Mouse (Mus musculus): ENCODE measurements at regions not wholly inside any gene's neighbourhood (a gene's known extent, or its start where the extent isn't known, plus 50 kb on each side); places are given as distances from the start of the nearest gene placed in this dataset.

GRCm38 (mm10) chr3:38235033-38235735 is 249.5 kb downstream of the Ankrd50 start:
- TF ChIP-seq CTCF (IDR thresholded peaks at IDR 0.05; ENCODE audit: insufficient read depth, low read depth, low read length) (no peak), POLR2A (IDR thresholded peaks at IDR 0.05; ENCODE audit: insufficient read depth, low read depth, low read length) (no peak)
- H3K4me3 ChIP-seq (ENCODE audit: insufficient read depth, low read depth, low read length): no peak overlapping the region
- 82% methylated on average over 18 of the region's 18 CpGs for WGBS
- H3K4me1 ChIP-seq (ENCODE audit: control insufficient read depth, insufficient read depth, low read length): no peaks in the 10 kb centered on the region
- H3K27ac ChIP-seq (ENCODE audit: insufficient read depth, low read depth, low read length): no peak overlapping the region

GRCm38 (mm10) chr3:38234534-38234933 is 250.1 kb downstream of the Ankrd50 start:
- Histone ChIP-seq H3K4me1 (ENCODE audit: control insufficient read depth, insufficient read depth, low read length) (no peaks in the 10 kb centered on the region), H3K27ac (ENCODE audit: insufficient read depth, low read depth, low read length) (no peak overlapping the region), H3K4me3 (ENCODE audit: insufficient read depth, low read depth, low read length) (no peak overlapping the region)
- 72% methylated on average over 4 of the region's 4 CpGs for WGBS
- TF ChIP-seq POLR2A (IDR thresholded peaks at IDR 0.05; ENCODE audit: insufficient read depth, low read depth, low read length) (no peak), CTCF (IDR thresholded peaks at IDR 0.05; ENCODE audit: insufficient read depth, low read depth, low read length) (no peak)

GRCm38 (mm10) chr3:38234006-38234405 is 250.6 kb downstream of the Ankrd50 start:
- no peaks in the 10 kb centered on the region for H3K4me1 ChIP-seq (ENCODE audit: control insufficient read depth, insufficient read depth, low read length)
- H3K27ac ChIP-seq (ENCODE audit: insufficient read depth, low read depth, low read length): no peak overlapping the region
- no peak overlapping the region for H3K4me3 ChIP-seq (ENCODE audit: insufficient read depth, low read depth, low read length)
- 53% methylated on average over 2 of the region's 2 CpGs for WGBS
- TF ChIP-seq CTCF (IDR thresholded peaks at IDR 0.05; ENCODE audit: insufficient read depth, low read depth, low read length) (no peak), POLR2A (IDR thresholded peaks at IDR 0.05; ENCODE audit: insufficient read depth, low read depth, low read length) (no peak)

- no peak overlapping the region for H3K4me3 ChIP-seq (ENCODE audit: insufficient read depth, low read depth, low read length)
- TF ChIP-seq CTCF (IDR thresholded peaks at IDR 0.05; ENCODE audit: insufficient read depth, low read depth, low read length) (no peak), POLR2A (IDR thresholded peaks at IDR 0.05; ENCODE audit: insufficient read depth, low read depth, low read length) (no peak)
- no peaks in the 10 kb centered on the region for H3K4me1 ChIP-seq (ENCODE audit: control insufficient read depth, insufficient read depth, low read length)
- H3K27ac ChIP-seq (ENCODE audit: insufficient read depth, low read depth, low read length): no peak overlapping the region
- 81% methylated on average over 3 of the region's 3 CpGs for WGBS
Measured at GRCm38 (mm10) chr3:38233091-38233490, 251.6 kb downstream of the Ankrd50 start.

GRCm38 (mm10) chr3:38232111-38233076 is 252.2 kb downstream of the Ankrd50 start:
- Histone ChIP-seq H3K4me1 (ENCODE audit: control insufficient read depth, insufficient read depth, low read length) (no peaks in the 10 kb centered on the region), H3K4me3 (ENCODE audit: insufficient read depth, low read depth, low read length) (no peak overlapping the region), H3K27ac (ENCODE audit: insufficient read depth, low read depth, low read length) (no peak overlapping the region)
- 47% methylated on average over 15 of the region's 15 CpGs for WGBS
- no peak for TF ChIP-seq CTCF (IDR thresholded peaks at IDR 0.05; ENCODE audit: insufficient read depth, low read depth, low read length)
- no peak for TF ChIP-seq POLR2A (IDR thresholded peaks at IDR 0.05; ENCODE audit: insufficient read depth, low read depth, low read length)

- Histone ChIP-seq H3K4me3 (ENCODE audit: insufficient read depth, low read depth, low read length) (no peak overlapping the region), H3K4me1 (ENCODE audit: control insufficient read depth, insufficient read depth, low read length) (no peaks in the 10 kb centered on the region), H3K27ac (ENCODE audit: insufficient read depth, low read depth, low read length) (no peak overlapping the region)
- TF ChIP-seq POLR2A (IDR thresholded peaks at IDR 0.05; ENCODE audit: insufficient read depth, low read depth, low read length) (no peak), CTCF (IDR thresholded peaks at IDR 0.05; ENCODE audit: insufficient read depth, low read depth, low read length) (no peak)
- 84% methylated on average over 3 of the region's 3 CpGs for WGBS
Measured at GRCm38 (mm10) chr3:38231506-38231905, 253.1 kb downstream of the Ankrd50 start.

GRCm38 (mm10) chr3:38230796-38231195 is 253.8 kb downstream of the Ankrd50 start:
- no peak overlapping the region for H3K27ac ChIP-seq (ENCODE audit: insufficient read depth, low read depth, low read length)
- no peak for TF ChIP-seq POLR2A (IDR thresholded peaks at IDR 0.05; ENCODE audit: insufficient read depth, low read depth, low read length)
- no peak for TF ChIP-seq CTCF (IDR thresholded peaks at IDR 0.05; ENCODE audit: insufficient read depth, low read depth, low read length)
- WGBS: 81% methylated on average over 6 of the region's 6 CpGs
- H3K4me1 ChIP-seq (ENCODE audit: control insufficient read depth, insufficient read depth, low read length): no peaks in the 10 kb centered on the region
- no peak overlapping the region for H3K4me3 ChIP-seq (ENCODE audit: insufficient read depth, low read depth, low read length)

GRCm38 (mm10) chr3:38229686-38230085 is 255.0 kb downstream of the Ankrd50 start:
- no peak overlapping the region for H3K4me3 ChIP-seq (ENCODE audit: insufficient read depth, low read depth, low read length)
- TF ChIP-seq POLR2A (IDR thresholded peaks at IDR 0.05; ENCODE audit: insufficient read depth, low read depth, low read length) (no peak), CTCF (IDR thresholded peaks at IDR 0.05; ENCODE audit: insufficient read depth, low read depth, low read length) (no peak)
- H3K4me1 ChIP-seq (ENCODE audit: control insufficient read depth, insufficient read depth, low read length): no peaks in the 10 kb centered on the region
- no peak overlapping the region for H3K27ac ChIP-seq (ENCODE audit: insufficient read depth, low read depth, low read length)
- WGBS: 93% methylated on average over 5 of the region's 5 CpGs

- Histone ChIP-seq H3K27ac (ENCODE audit: insufficient read depth, low read depth, low read length) (no peak overlapping the region), H3K4me3 (ENCODE audit: insufficient read depth, low read depth, low read length) (no peak overlapping the region), H3K4me1 (ENCODE audit: control insufficient read depth, insufficient read depth, low read length) (no peaks in the 10 kb centered on the region)
- no peak for TF ChIP-seq POLR2A (IDR thresholded peaks at IDR 0.05; ENCODE audit: insufficient read depth, low read depth, low read length)
- no peak for TF ChIP-seq CTCF (IDR thresholded peaks at IDR 0.05; ENCODE audit: insufficient read depth, low read depth, low read length)
- 77% methylated on average over 10 of the region's 10 CpGs for WGBS
Measured at GRCm38 (mm10) chr3:38229051-38229450, 255.6 kb downstream of the Ankrd50 start.
